Mouse (Mus musculus) bone marrow, adult 2 months (tissue): Measurements from ENCODE around the gene Pcdh9.

Source experiments
- CTCF ChIP-seq: fragments of 200-500 bp; IDR thresholded peaks from 2 replicates; pipeline ENCODE4 v1.5.1; 2011; ENCODE audit warnings: low read length, control low read depth; ENCODE audit not compliant: control insufficient read depth, insufficient read depth
- POLR2A ChIP-seq: fragments of 200-500 bp; IDR thresholded peaks from 2 replicates; pipeline ENCODE4 v1.6.1; 2011; ENCODE audit warnings: low read depth, mild to moderate bottlenecking, control low read depth, low read length, borderline replicate concordance; ENCODE audit not compliant: control insufficient read depth

DNA sequence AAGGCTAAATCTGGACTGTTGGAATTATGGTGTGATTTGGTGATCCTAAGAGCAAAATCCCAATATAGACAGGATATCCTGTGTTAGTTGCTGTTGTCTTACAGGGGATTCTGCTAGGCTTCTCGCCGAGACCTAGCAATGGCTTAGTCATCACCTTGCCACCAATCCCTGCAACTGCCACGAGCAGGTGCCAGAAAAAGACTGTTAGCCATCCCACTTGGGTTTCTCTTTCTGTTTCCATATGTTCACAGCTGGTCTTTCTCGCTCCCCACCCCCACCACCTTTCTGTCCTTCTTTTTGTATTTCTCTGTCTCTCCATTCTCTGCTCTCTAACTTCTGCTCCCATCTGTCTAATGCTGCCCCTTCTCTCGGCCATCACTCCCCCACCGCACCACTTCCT is 831.7 kb downstream of the Pcdh9 start:
- TF ChIP-seq POLR2A: no peak
- no peak for TF ChIP-seq CTCF
